ENCODE assay signal across 9 mouse cellular contexts in genomic region chr8:69399181-69399955, GRCm38 (mm10). TPM values are rescaled to one million over a fixed set of nuclear protein-coding genes. Genes with fewer than 3 reads are reported as not detected.
DNase-seq lines count a peak whose midpoint lies in the region; ATAC-seq lines count a peak whose summit lies in the region.
"Had no signal": no experiment of that assay in that cellular context is flagged by ENCODE, and none has a peak within 500 bp of the region (broad histone marks: within the 10 kb centered on the region; RNA-seq: fewer than 3 reads in every experiment).

No protein-coding gene starts in this region.

- H3K36me3 ChIP-seq in intestine, embryonic 14.5 days (ENCODE audit: control insufficient read depth, insufficient read depth, low read length): no peaks in the 10 kb centered on the region
- H3K36me3 ChIP-seq in midbrain, embryonic 14.5 days (ENCODE audit: control insufficient read depth, insufficient read depth, low read length): no peaks in the 10 kb centered on the region
- H3K36me3 ChIP-seq in splenic B cell, adult 2 months (ENCODE audit: control insufficient read depth, insufficient read depth, low read length, poor library complexity, severe bottlenecking): no peaks in the 10 kb centered on the region

- H3K4me3 ChIP-seq in intestine, embryonic 14.5 days (ENCODE audit: low read depth, low read length): peak overlapping the region; percentile 40
- H3K4me3 ChIP-seq in midbrain, embryonic 14.5 days (replicated peaks; ENCODE audit: low read depth, low read length): peak overlapping the region; percentile 47

- no peaks in the 10 kb centered on the region for H3K9me3 ChIP-seq in intestine, embryonic 14.5 days (ENCODE audit: control insufficient read depth, low read length)
- no peaks in the 10 kb centered on the region for H3K9me3 ChIP-seq in midbrain, embryonic 14.5 days (ENCODE audit: control insufficient read depth, low read length)

- H3K27ac ChIP-seq in intestine, embryonic 14.5 days (ENCODE audit: low read depth): no peak overlapping the region
- H3K27ac ChIP-seq in midbrain, embryonic 14.5 days (replicated peaks; ENCODE audit: low read depth, low read length): 0 out of 2 replicates have a peak overlapping the region, but pooled peaks have one; percentile 26

- no peaks in the 10 kb centered on the region for H3K27me3 ChIP-seq in intestine, embryonic 14.5 days (replicated peaks; ENCODE audit: control insufficient read depth, insufficient read depth, low read length)
- H3K27me3 ChIP-seq in midbrain, embryonic 14.5 days (ENCODE audit: control insufficient read depth, insufficient read depth, low read length): no peaks in the 10 kb centered on the region
- no peaks in the 10 kb centered on the region for H3K27me3 ChIP-seq in splenic B cell, adult 2 months (ENCODE audit: control insufficient read depth, insufficient read depth, low read length, poor library complexity, severe bottlenecking)

- no peak for DNase-seq in frontal cortex, postnatal 25 days (ENCODE audit: low spot score in 2 of 2)
- DNase-seq in cerebellum, postnatal 36 days: peak; percentile 16 to 42
- DNase-seq in gastrocnemius, postnatal 4 days (ENCODE audit: low spot score in 2 of 2): peak; percentile 54 to 68
- DNase-seq in intestine, embryonic 14.5 days (ENCODE audit: low spot score): peak; percentile 82
- peak; percentile 56 for DNase-seq in liver
- DNase-seq in midbrain, embryonic 14.5 days: peak; percentile 57
- peak; percentile 59 for DNase-seq in splenic B cell, adult 2 months (ENCODE audit: low read depth, low spot score)

- 14% methylated on average over 38 of the region's 43 CpGs for WGBS in intestine, embryonic 14.5 days
- WGBS in midbrain, embryonic 14.5 days: 17% methylated on average over 43 of the region's 43 CpGs

- ATAC-seq in frontal cortex, adult (ENCODE audit: low TSS enrichment): peak; percentile 24; the same call in 1 of the 2 replicates
- ATAC-seq in intestine, embryonic 14.5 days (replicated peaks; ENCODE audit: low FRiP score, low TSS enrichment, low read depth): peak; percentile 72
- peak; percentile 24 for ATAC-seq in midbrain, embryonic 14.5 days (ENCODE audit: low FRiP score, low TSS enrichment)

- peak overlapping the region; percentile 65 for H3K9ac ChIP-seq in intestine, embryonic 14.5 days (ENCODE audit: low read length)
- H3K9ac ChIP-seq in midbrain, embryonic 14.5 days (replicated peaks; ENCODE audit: low read length): peak overlapping the region; percentile 70

- peaks cover 4% of the 10 kb centered on the region for H3K4me1 ChIP-seq in intestine, embryonic 14.5 days (replicated peaks; ENCODE audit: control insufficient read depth, insufficient read depth, low read length)
- H3K4me1 ChIP-seq in midbrain, embryonic 14.5 days (ENCODE audit: control insufficient read depth, insufficient read depth, low read length): peaks cover 8% of the 10 kb centered on the region; the same call in 1 of the 2 replicates

- peak overlapping the region; percentile 57 for H3K4me2 ChIP-seq in intestine, embryonic 14.5 days (ENCODE audit: low read length)
- peak overlapping the region; percentile 72 for H3K4me2 ChIP-seq in midbrain, embryonic 14.5 days (ENCODE audit: low read length)

RNA-seq across cellular contexts. Expression of gene Gm9495, which starts 54.0 kb away (rescaled TPM):
- total RNA-seq in gastrocnemius, postnatal 4 days (2021): not detected
- not detected in 2 replicates for polyA plus RNA-seq in intestine, embryonic 14.5 days (2014; fragmentation: Nextera tagmentation; extraction: Ambion mirVana)
- polyA plus RNA-seq in midbrain, embryonic 14.5 days (2014; fragmentation: Nextera tagmentation; extraction: Ambion mirVana): 0.09 TPM in 1 of 2 replicates, not detected in the other
- polyA plus RNA-seq: large intestine, adult 2 months had no signal

Comparison
In these comparisons a context has a peak if more than half of its experiments do, and no peak if none do; other contexts are left out.
1. DNase-seq: peak in cerebellum, postnatal 36 days (2 of 2), gastrocnemius, postnatal 4 days (2 of 2), intestine, embryonic 14.5 days (single experiment), liver (single experiment), midbrain, embryonic 14.5 days (single experiment) and splenic B cell, adult 2 months (single experiment); none in frontal cortex, postnatal 25 days (0 of 2).
2. Peak in every context shown above with its lines, with median percentiles within 50 percentile points of each other: ATAC-seq.